Mouse (Mus musculus): Measurements from ENCODE around the gene Hmga1. TPM values are rescaled to one million over a fixed set of nuclear protein-coding genes. Genes with fewer than 3 reads are reported as not detected.

Gene Hmga1
- total RNA-seq, 1 experiment from 2014 or later: 17.4 TPM

- no peak for DNase-seq
Observed at GRCm38 (mm10) chr17:27588231-27588630, 31.9 kb downstream of the Hmga1 start.

DNA sequence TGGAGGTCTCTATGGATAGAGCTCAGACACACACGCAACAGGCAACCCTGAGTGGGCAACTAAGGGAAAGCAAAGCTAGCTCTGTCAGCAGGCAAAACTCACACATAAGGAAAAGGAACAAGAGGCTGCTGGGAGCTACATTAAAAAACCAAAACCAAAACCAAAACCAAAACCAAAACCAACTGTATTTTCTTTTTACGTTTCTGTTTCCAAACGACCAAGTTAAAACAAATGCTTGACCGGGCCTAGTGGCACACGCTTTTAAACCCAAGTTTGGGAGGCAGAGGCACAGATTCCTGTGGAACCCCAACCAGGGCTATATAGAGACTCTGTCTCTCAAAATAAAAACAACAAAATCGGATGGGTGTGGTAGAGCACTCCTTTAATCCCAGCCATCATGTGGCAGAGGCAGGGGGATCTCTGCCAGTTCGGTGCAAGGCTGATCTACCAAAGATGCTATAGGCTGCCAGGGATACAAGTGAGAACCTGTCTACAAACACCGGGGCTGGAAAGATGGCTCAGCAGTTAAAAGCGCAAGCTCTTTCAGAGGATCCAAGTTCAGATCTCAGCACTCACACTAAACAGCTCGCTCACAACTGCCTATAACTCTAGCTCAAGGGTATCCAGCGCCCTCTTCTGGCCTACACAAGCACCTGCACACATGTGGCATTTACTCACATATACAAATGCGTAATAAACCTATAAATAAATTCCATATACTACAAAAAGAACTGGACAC is 35.7 kb downstream of the Hmga1 start:
- no peak for DNase-seq

GRCm38 (mm10) chr17:27592565-27592910 is 36.2 kb downstream of the Hmga1 start:
- no peak for DNase-seq

- no peak for DNase-seq
Observed at GRCm38 (mm10) chr17:27595659-27596375, 39.5 kb downstream of the Hmga1 start.

DNA sequence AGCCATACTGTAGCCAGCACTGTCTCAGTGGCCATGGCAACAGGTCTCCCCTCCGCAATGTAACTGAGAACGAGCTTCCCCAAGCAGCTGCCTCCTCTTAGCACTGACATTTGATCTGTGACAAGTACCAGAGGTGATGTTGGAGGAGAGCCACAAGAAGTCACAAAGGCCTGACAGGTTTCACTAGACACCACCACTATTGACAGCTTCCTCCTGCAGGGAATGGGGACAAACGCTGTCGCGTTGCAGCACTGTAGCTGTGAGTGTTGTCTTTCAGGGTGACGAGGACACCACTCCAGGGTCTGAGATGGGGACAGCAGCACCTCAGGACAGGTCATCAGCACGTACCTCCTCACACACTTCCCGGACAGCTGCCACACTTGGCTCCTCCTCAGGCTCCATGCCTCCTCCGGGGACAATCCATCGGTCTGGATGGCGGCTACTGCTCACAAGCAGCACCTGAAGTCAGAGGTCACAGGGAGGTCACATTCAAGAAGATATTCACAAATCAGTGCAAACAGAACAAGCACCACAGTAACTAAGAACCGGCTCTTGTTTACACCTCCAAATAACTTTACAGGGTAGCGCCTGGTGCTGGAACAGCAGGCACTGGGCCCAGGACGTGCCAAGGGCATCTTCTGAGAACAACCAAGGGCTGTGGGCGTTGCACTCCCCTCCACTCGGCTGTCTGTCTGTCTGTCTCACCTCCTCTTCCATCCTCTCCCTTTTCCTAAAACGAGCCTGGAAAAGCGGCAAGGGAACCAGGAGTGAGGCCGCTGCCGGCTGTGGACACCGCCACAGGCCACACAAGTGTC is 40.3 kb downstream of the Hmga1 start:
- DNase-seq: no peak

DNA sequence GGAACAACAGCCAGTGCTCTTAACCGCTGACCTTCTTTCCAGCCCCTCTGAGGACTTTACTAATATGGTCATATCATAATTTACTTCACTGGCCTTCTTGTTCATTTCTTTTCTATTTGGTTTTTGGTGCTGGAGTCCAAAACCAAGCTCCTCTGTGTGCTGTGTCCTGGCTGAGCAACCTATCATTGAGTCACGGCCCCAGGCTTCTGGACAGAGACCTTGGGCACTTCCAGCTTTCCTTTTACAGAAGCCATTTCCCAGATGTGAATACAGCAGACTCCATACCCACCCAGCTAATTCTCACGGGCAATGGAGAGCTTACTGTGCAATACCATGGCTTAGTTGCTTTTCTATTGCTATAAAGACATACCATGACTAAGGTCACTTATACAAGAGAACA is 44.0 kb downstream of the Hmga1 start:
- peak; percentile 44 for DNase-seq

- DNase-seq: no peak
Observed at GRCm38 (mm10) chr17:27600869-27601268, 44.6 kb downstream of the Hmga1 start.

- DNase-seq: no peak
Observed at GRCm38 (mm10) chr17:27603036-27603435, 46.7 kb downstream of the Hmga1 start.

DNA sequence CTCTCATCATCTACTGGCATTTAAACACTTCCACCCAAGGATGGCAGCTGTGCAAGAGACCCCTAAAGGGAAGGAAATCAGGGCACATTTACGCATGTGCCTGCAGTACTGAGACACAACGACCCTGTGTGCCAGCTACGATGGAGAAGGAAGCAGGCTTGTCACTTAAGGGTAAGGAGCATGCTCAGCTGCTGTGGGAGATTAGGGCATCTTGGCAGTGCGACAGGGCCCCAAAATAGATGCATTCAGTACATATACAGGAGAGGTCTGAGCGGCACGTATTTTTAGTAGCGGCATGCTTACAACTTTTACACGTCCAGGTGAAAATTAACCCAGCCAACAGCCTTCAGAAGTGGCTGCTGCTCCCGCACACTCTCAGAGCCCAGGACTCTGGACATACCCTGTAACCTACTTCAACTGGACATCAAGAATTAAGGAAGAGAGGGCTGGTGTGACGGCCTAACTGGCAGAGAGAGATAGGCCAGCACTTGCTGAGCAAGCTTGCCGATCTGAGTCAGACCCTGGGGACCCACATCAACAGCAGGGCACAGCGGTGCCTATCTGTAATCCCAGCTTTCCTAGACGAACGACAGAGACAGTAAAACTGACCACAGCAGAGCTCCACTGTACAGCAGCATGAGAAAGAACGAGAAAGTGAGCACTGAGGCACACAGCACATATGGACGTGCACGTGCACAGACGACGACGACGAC is 47.4 kb downstream of the Hmga1 start:
- DNase-seq: no peak

DNA sequence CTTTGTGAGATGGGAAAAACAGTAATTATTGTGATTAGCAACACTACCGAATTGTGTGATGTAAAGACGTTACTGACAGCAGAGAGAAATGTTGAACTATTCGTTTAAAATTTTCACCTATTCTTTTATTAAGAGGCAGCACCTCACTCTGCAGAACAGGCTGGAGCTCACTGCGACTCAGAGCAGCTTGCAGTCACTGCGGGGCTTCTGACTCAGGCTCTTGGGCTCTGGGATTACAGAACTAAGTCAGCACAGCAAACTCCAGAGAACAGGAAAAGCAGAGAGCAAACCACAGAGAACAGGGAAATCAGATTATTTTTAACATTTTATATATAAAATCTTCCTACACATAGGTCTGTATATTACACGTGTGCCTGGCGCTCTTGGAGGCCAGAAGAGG is 53.3 kb downstream of the Hmga1 start:
- DNase-seq: no peak

GRCm38 (mm10) chr17:27610679-27611518 is 54.6 kb downstream of the Hmga1 start:
- peak; percentile 38 for DNase-seq

DNA sequence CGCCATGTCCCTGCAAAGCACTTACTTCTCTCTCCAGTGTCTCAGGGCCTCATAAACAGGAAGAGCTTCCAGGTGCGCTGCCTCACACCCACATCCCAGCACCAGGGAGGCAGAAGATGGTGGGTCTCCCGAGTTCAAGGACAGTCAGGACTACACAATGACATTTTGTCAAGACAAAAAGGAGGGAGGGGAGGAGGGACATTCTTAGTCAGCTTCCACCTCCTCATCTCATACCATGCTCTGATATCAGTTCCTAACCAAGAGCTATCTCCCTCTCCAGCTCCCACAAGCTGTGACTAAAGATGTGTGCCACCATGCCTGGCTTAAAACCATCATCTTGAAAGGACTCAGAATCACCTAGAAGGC is 55.2 kb downstream of the Hmga1 start:
- no peak for DNase-seq

GRCm38 (mm10) chr17:27611994-27612393 is 55.7 kb downstream of the Hmga1 start:
- no peak for DNase-seq

DNA sequence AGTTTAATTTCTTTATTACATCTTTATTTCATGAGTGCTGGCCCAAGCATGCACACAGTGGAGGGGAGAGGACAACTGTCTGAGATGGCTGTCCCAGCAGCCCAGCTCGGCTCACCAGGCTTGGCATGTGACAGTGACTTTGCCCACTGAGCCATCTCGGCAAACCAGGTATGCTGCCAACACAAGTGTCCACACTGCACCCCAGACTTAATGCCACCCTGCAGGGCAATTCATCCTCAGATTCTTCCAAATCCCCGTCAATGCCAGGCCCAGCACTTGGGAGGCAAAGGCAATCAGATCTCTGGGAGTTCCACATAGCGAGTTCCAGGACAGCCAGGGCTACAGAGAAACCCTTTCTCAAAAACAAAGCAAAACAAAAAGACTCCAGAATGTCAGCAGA is 56.7 kb downstream of the Hmga1 start:
- no peak for DNase-seq

Other genes starting within 250 kb of the Hmga1 start
- 3.9 and 4.5 TPM in 2 replicates for gene Grm4, start 35.1 kb upstream of the Hmga1 start, total RNA-seq (2021)
- gene AI413582, start 9.3 kb downstream of the Hmga1 start, total RNA-seq (2021): 10.9 and 19.7 TPM in 2 replicates
- gene Nudt3, start 67.0 kb downstream of the Hmga1 start, total RNA-seq (2021): 162 and 173 TPM in 2 replicates
- gene RPS10-NUDT3, start 78.7 kb downstream of the Hmga1 start, total RNA-seq (2021): not detected in 2 replicates
- 864 and 1,045 TPM in 2 replicates for gene Rps10, start 80.2 kb downstream of the Hmga1 start, total RNA-seq (2021)
- 4.5 and 6.0 TPM in 2 replicates for gene Pacsin1, start 99.0 kb downstream of the Hmga1 start, total RNA-seq (2021)
- not detected in 2 replicates for gene Spdef, start 172.5 kb downstream of the Hmga1 start, total RNA-seq (2021)